Mouse (Mus musculus): ENCODE measurements around the gene Olfr1411. TPM values are rescaled to one million over a fixed set of nuclear protein-coding genes. Genes with fewer than 3 reads are reported as not detected.

The Olfr1411 gene
- polyA plus RNA-seq, 1 experiment, result not detected

GRCm38 (mm10) chr1:92638736-92639135, 44.5 kb downstream of the Olfr1411 start:
- Histone ChIP-seq H3K27me3 (ENCODE audit: control insufficient read depth, insufficient read depth, low read length) (no peaks in the 10 kb centered on the region), H3K4me1 (ENCODE audit: control insufficient read depth, insufficient read depth, low read length) (peaks cover 18% of the 10 kb centered on the region), H3K36me3 (ENCODE audit: control insufficient read depth, insufficient read depth, low read length) (no peaks in the 10 kb centered on the region), H3K4me3 (ENCODE audit: control insufficient read depth, low read depth, low read length) (no peak overlapping the region), H3K27ac (ENCODE audit: control insufficient read depth, insufficient read depth, low read depth, low read length) (no peak overlapping the region)
- TF ChIP-seq POLR2A (IDR thresholded peaks at IDR 0.05; ENCODE audit: control insufficient read depth, low read depth, low read length) (no peak), CTCF (IDR thresholded peaks at IDR 0.05; ENCODE audit: control insufficient read depth, insufficient read depth, insufficient replicate concordance, low read depth, low read length) (no peak)

- no peaks in the 10 kb centered on the region for H3K36me3 ChIP-seq (ENCODE audit: control insufficient read depth, insufficient read depth, low read length)
- peaks cover 18% of the 10 kb centered on the region for H3K4me1 ChIP-seq (ENCODE audit: control insufficient read depth, insufficient read depth, low read length)
- H3K27me3 ChIP-seq (ENCODE audit: control insufficient read depth, insufficient read depth, low read length), result no peaks in the 10 kb centered on the region
- H3K27ac ChIP-seq (ENCODE audit: control insufficient read depth, insufficient read depth, low read depth, low read length), result no peak overlapping the region
- no peak overlapping the region for H3K4me3 ChIP-seq (ENCODE audit: control insufficient read depth, low read depth, low read length)
- no peak for TF ChIP-seq POLR2A (IDR thresholded peaks at IDR 0.05; ENCODE audit: control insufficient read depth, low read depth, low read length)
- TF ChIP-seq CTCF (IDR thresholded peaks at IDR 0.05; ENCODE audit: control insufficient read depth, insufficient read depth, insufficient replicate concordance, low read depth, low read length), result no peak
Observed at GRCm38 (mm10) chr1:92640393-92640792, 46.2 kb downstream of the Olfr1411 start.

GRCm38 (mm10) chr1:92641514-92642272, 47.5 kb downstream of the Olfr1411 start, which contains the start of gene Cops9:
Cops9 (minus strand) TSS chr1:92641985.
- Histone ChIP-seq H3K36me3 (ENCODE audit: control insufficient read depth, insufficient read depth, low read length) (no peaks in the 10 kb centered on the region), H3K27ac (ENCODE audit: control insufficient read depth, insufficient read depth, low read depth, low read length) (peak within 1 kb of the TSS; percentile 62), H3K4me1 (ENCODE audit: control insufficient read depth, insufficient read depth, low read length) (peaks cover 18% of the 10 kb centered on the region), H3K27me3 (ENCODE audit: control insufficient read depth, insufficient read depth, low read length) (no peaks in the 10 kb centered on the region), H3K4me3 (ENCODE audit: control insufficient read depth, low read depth, low read length) (peak within 1 kb of the TSS; percentile 91)
- no peak for TF ChIP-seq CTCF (IDR thresholded peaks at IDR 0.05; ENCODE audit: control insufficient read depth, insufficient read depth, insufficient replicate concordance, low read depth, low read length)
- peak; percentile 89 for TF ChIP-seq POLR2A (IDR thresholded peaks at IDR 0.05; ENCODE audit: control insufficient read depth, low read depth, low read length)

- no peaks in the 10 kb centered on the region for H3K27me3 ChIP-seq (ENCODE audit: control insufficient read depth, insufficient read depth, low read length)
- H3K4me1 ChIP-seq (ENCODE audit: control insufficient read depth, insufficient read depth, low read length), result peaks cover 24% of the 10 kb centered on the region
- no peak overlapping the region for H3K4me3 ChIP-seq (ENCODE audit: control insufficient read depth, low read depth, low read length)
- TF ChIP-seq POLR2A (IDR thresholded peaks at IDR 0.05; ENCODE audit: control insufficient read depth, low read depth, low read length), result no peak
- TF ChIP-seq CTCF (IDR thresholded peaks at IDR 0.05; ENCODE audit: control insufficient read depth, insufficient read depth, insufficient replicate concordance, low read depth, low read length), result no peak
- no peaks in the 10 kb centered on the region for H3K36me3 ChIP-seq (ENCODE audit: control insufficient read depth, insufficient read depth, low read length)
- H3K27ac ChIP-seq (ENCODE audit: control insufficient read depth, insufficient read depth, low read depth, low read length), result no peak overlapping the region
Observed at GRCm38 (mm10) chr1:92643691-92644090, 49.5 kb downstream of the Olfr1411 start.

GRCm38 (mm10) chr1:92644916-92645315, 50.7 kb downstream of the Olfr1411 start:
- Histone ChIP-seq H3K4me3 (ENCODE audit: control insufficient read depth, low read depth, low read length) (no peak overlapping the region), H3K27me3 (ENCODE audit: control insufficient read depth, insufficient read depth, low read length) (no peaks in the 10 kb centered on the region), H3K4me1 (ENCODE audit: control insufficient read depth, insufficient read depth, low read length) (peaks cover 24% of the 10 kb centered on the region), H3K36me3 (ENCODE audit: control insufficient read depth, insufficient read depth, low read length) (no peaks in the 10 kb centered on the region), H3K27ac (ENCODE audit: control insufficient read depth, insufficient read depth, low read depth, low read length) (no peak overlapping the region)
- TF ChIP-seq POLR2A (IDR thresholded peaks at IDR 0.05; ENCODE audit: control insufficient read depth, low read depth, low read length), result no peak
- no peak for TF ChIP-seq CTCF (IDR thresholded peaks at IDR 0.05; ENCODE audit: control insufficient read depth, insufficient read depth, insufficient replicate concordance, low read depth, low read length)

- Histone ChIP-seq H3K27me3 (ENCODE audit: control insufficient read depth, insufficient read depth, low read length) (no peaks in the 10 kb centered on the region), H3K27ac (ENCODE audit: control insufficient read depth, insufficient read depth, low read depth, low read length) (no peak overlapping the region), H3K36me3 (ENCODE audit: control insufficient read depth, insufficient read depth, low read length) (no peaks in the 10 kb centered on the region), H3K4me3 (ENCODE audit: control insufficient read depth, low read depth, low read length) (no peak overlapping the region), H3K4me1 (ENCODE audit: control insufficient read depth, insufficient read depth, low read length) (peaks cover 13% of the 10 kb centered on the region)
- no peak for TF ChIP-seq CTCF (IDR thresholded peaks at IDR 0.05; ENCODE audit: control insufficient read depth, insufficient read depth, insufficient replicate concordance, low read depth, low read length)
- TF ChIP-seq POLR2A (IDR thresholded peaks at IDR 0.05; ENCODE audit: control insufficient read depth, low read depth, low read length), result no peak
Observed at GRCm38 (mm10) chr1:92646111-92646510, 51.9 kb downstream of the Olfr1411 start.

GRCm38 (mm10) chr1:92646601-92647000, 52.4 kb downstream of the Olfr1411 start:
- H3K27ac ChIP-seq (ENCODE audit: control insufficient read depth, insufficient read depth, low read depth, low read length), result no peak overlapping the region
- no peaks in the 10 kb centered on the region for H3K27me3 ChIP-seq (ENCODE audit: control insufficient read depth, insufficient read depth, low read length)
- no peaks in the 10 kb centered on the region for H3K36me3 ChIP-seq (ENCODE audit: control insufficient read depth, insufficient read depth, low read length)
- TF ChIP-seq POLR2A (IDR thresholded peaks at IDR 0.05; ENCODE audit: control insufficient read depth, low read depth, low read length) (no peak), CTCF (IDR thresholded peaks at IDR 0.05; ENCODE audit: control insufficient read depth, insufficient read depth, insufficient replicate concordance, low read depth, low read length) (no peak)
- no peak overlapping the region for H3K4me3 ChIP-seq (ENCODE audit: control insufficient read depth, low read depth, low read length)
- H3K4me1 ChIP-seq (ENCODE audit: control insufficient read depth, insufficient read depth, low read length), result peaks cover 11% of the 10 kb centered on the region

Data from testis, adult 2 months (tissue).